23 mouse cellular contexts compared by ENCODE assay signal in the genomic region with DNA sequence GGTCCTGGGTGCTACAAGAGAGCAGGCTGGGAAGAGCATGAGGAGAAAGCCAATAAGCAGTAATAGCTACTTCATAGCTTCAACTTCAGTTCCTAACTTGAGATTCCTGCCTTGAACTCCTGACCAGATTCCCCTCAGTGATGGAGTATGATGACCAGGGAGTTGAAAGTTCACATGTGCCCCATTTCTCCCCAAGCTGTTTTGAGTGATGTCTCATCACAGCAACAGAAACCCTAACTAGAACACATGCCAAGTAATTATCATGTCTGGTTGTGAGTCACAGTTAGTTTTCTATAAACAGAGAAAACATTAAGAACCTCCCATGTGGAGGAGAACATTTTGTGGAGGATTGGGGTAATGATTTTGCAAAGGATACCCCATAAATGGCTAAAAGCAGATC.
"Had no signal": no experiment of that assay in that cellular context is flagged by ENCODE, and none has a peak within 500 bp of the region (broad histone marks: within the 10 kb centered on the region; RNA-seq: fewer than 3 reads in every experiment).

No protein-coding gene starts in this region.

- H3K4me1 ChIP-seq: limb, embryonic 12.5 days; limb, embryonic 15.5 days; midbrain, embryonic 12.5 days; midbrain, embryonic 15.5 days; neural tube, embryonic 12.5 days; neural tube, embryonic 15.5 days had no signal

- ATAC-seq: liver, postnatal 0 days; lung, postnatal 0 days; midbrain, embryonic 15.5 days had no signal

- H3K36me3 ChIP-seq: limb, embryonic 12.5 days; limb, embryonic 15.5 days; midbrain, embryonic 12.5 days; midbrain, embryonic 15.5 days; neural tube, embryonic 12.5 days; neural tube, embryonic 15.5 days had no signal

- H3K9me3 ChIP-seq: limb, embryonic 12.5 days; limb, embryonic 15.5 days; midbrain, embryonic 12.5 days; midbrain, embryonic 15.5 days; neural tube, embryonic 12.5 days; neural tube, embryonic 15.5 days had no signal

- DNase-seq: kidney, postnatal 25 days; layer of hippocampus, adult 9-11 months; liver, postnatal 0 days; lung, embryonic 14.5 days; right cerebral cortex, adult 18-20 months; right cerebral cortex, postnatal 14 days; right cerebral cortex, postnatal 4 days; thymus, adult 2 months; thymus, postnatal 14 days; thymus, postnatal 4 days had no signal

- H3K27me3 ChIP-seq: limb, embryonic 12.5 days; limb, embryonic 15.5 days; midbrain, embryonic 12.5 days; midbrain, embryonic 15.5 days; neural tube, embryonic 12.5 days; neural tube, embryonic 15.5 days had no signal

- H3K9ac ChIP-seq: limb, embryonic 12.5 days; limb, embryonic 15.5 days; liver, embryonic 14.5 days; liver, postnatal 0 days; lung, embryonic 14.5 days; midbrain, embryonic 12.5 days; midbrain, embryonic 15.5 days; neural tube, embryonic 12.5 days; neural tube, embryonic 15.5 days had no signal

- H3K4me2 ChIP-seq: limb, embryonic 12.5 days; limb, embryonic 15.5 days; liver, embryonic 11.5 days; lung, embryonic 14.5 days; midbrain, embryonic 12.5 days; midbrain, embryonic 15.5 days; neural tube, embryonic 12.5 days; neural tube, embryonic 15.5 days had no signal

- H3K27ac ChIP-seq: kidney, postnatal 0 days; layer of hippocampus, adult 2 months; limb, embryonic 12.5 days; limb, embryonic 15.5 days; liver, embryonic 14.5 days; macrophage; midbrain, embryonic 12.5 days; midbrain, embryonic 15.5 days; neural tube, embryonic 12.5 days; neural tube, embryonic 15.5 days; stomach, postnatal 0 days had no signal

- H3K4me3 ChIP-seq: layer of hippocampus, adult 2 months; limb, embryonic 12.5 days; limb, embryonic 15.5 days; midbrain, embryonic 12.5 days; midbrain, embryonic 15.5 days; neural tube, embryonic 12.5 days; neural tube, embryonic 15.5 days had no signal
